Mouse (Mus musculus) bone marrow, adult 2 months (tissue): ENCODE measurements at regions not wholly inside any gene's neighbourhood (a gene's known extent, or its start where the extent isn't known, plus 50 kb on each side); places are given as distances from the start of the nearest gene placed in this dataset.

Experiments used
- CTCF ChIP-seq: fragments of 200-500 bp; IDR thresholded peaks from 2 replicates; pipeline ENCODE4 v1.5.1; 2011; ENCODE audit warnings: low read length, control low read depth; ENCODE audit not compliant: control insufficient read depth, insufficient read depth
- POLR2A ChIP-seq: fragments of 200-500 bp; IDR thresholded peaks from 2 replicates; pipeline ENCODE4 v1.6.1; 2011; ENCODE audit warnings: low read depth, mild to moderate bottlenecking, control low read depth, low read length, borderline replicate concordance; ENCODE audit not compliant: control insufficient read depth

GRCm38 (mm10) chr11:24613529-24613928 lies 535.7 kb downstream of the Bcl11a start:
- TF ChIP-seq POLR2A (no peak), CTCF (no peak)
